Mouse (Mus musculus): ENCODE results near the gene Def8.

- no peak for TF ChIP-seq CTCF (IDR thresholded peaks at IDR 0.05; ENCODE audit: low read depth, low read length)
- TF ChIP-seq POLR2A (IDR thresholded peaks at IDR 0.05; ENCODE audit: extremely low read depth, insufficient read depth, low read length) = no peak
These were observed 22.7 kb downstream of the Def8 start for GRCm38 (mm10) chr8:123445981-123446380.

Data from liver, adult 2 months (tissue).